26 mouse cellular contexts compared by ENCODE assay signal in the genomic region with DNA sequence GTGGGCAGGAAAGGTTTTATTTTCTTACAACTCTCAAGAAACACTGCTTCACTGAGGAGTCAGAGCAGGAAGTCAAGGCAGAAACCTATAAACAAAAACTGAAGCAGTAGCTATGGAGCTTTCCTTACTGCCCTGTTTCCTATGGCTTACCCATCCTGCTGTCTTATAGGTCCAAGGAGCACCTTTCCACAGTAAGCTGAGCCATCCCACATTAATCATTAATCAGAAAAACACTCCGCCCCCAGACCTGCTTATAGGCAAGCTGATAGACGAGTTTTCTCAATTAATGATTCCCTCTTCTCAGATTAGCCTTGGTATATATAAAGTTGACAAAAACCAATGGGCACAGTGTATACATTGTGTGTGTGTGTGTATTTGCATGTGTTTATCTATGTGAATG.
"Had no signal": no experiment of that assay in that cellular context is flagged by ENCODE, and none has a peak within 500 bp of the region (broad histone marks: within the 10 kb centered on the region; RNA-seq: fewer than 3 reads in every experiment).

No protein-coding gene starts in this region.

- H3K27ac ChIP-seq: gastrocnemius, adult 2 months; heart, embryonic 10.5 days; hindbrain, embryonic 10.5 days; hindbrain, embryonic 12.5 days; hindbrain, embryonic 14.5 days; layer of hippocampus, adult 2 months; limb, embryonic 13.5 days; limb, embryonic 15.5 days; liver, embryonic 13.5 days; liver, embryonic 15.5 days had no signal

- H3K9ac ChIP-seq: heart, embryonic 12.5 days; hindbrain, embryonic 12.5 days; hindbrain, embryonic 14.5 days; limb, embryonic 13.5 days; limb, embryonic 15.5 days; liver, embryonic 13.5 days; liver, embryonic 15.5 days had no signal

- H3K36me3 ChIP-seq: heart, embryonic 10.5 days; heart, embryonic 12.5 days; hindbrain, embryonic 10.5 days; hindbrain, embryonic 12.5 days; limb, embryonic 13.5 days; limb, embryonic 15.5 days; liver, embryonic 13.5 days; liver, embryonic 15.5 days had no signal

- DNase-seq: gastrocnemius, adult 2 months; gastrocnemius, postnatal 10 days; gastrocnemius, postnatal 25 days; heart, adult 18-20 months; heart, postnatal 10 days; heart, postnatal 4 days; kidney, adult 18-20 months; kidney, adult 9 months; layer of hippocampus, adult 9-11 months; layer of hippocampus, postnatal 36 days; left cerebral cortex, postnatal 4 days; liver, embryonic 13.5 days; lung, adult 18-20 months had no signal

- H3K4me2 ChIP-seq: heart, embryonic 12.5 days; hindbrain, embryonic 12.5 days; hindbrain, embryonic 14.5 days; limb, embryonic 13.5 days; limb, embryonic 15.5 days; liver, embryonic 11.5 days; liver, embryonic 13.5 days; liver, embryonic 15.5 days had no signal

- H3K4me3 ChIP-seq: gastrocnemius, adult 2 months; heart, embryonic 10.5 days; heart, embryonic 12.5 days; hindbrain, embryonic 10.5 days; hindbrain, embryonic 12.5 days; layer of hippocampus, adult 2 months; limb, embryonic 13.5 days; limb, embryonic 15.5 days; liver, embryonic 13.5 days; liver, embryonic 15.5 days had no signal

- H3K4me1 ChIP-seq: hindbrain, embryonic 10.5 days; hindbrain, embryonic 12.5 days; limb, embryonic 13.5 days; limb, embryonic 15.5 days; liver, embryonic 13.5 days; liver, embryonic 15.5 days had no signal

- ATAC-seq: forebrain, embryonic 16.5 days; hindbrain, embryonic 16.5 days; inflammation-experienced regulatory T-cells, adult 6 months had no signal

- H3K27me3 ChIP-seq: heart, embryonic 12.5 days; hindbrain, embryonic 12.5 days; limb, embryonic 13.5 days; limb, embryonic 15.5 days; liver, embryonic 13.5 days; liver, embryonic 15.5 days had no signal

- H3K9me3 ChIP-seq: heart, embryonic 10.5 days; heart, embryonic 12.5 days; hindbrain, embryonic 10.5 days; hindbrain, embryonic 12.5 days; limb, embryonic 13.5 days; limb, embryonic 15.5 days; liver, embryonic 13.5 days; liver, embryonic 15.5 days had no signal
